Mouse (Mus musculus) cerebral cortex, adult 2 months (tissue): ENCODE data around the gene Smarcal1.

Experiments used
- WGBS: fragments of 180-500 bp; shearing (Covaris S2); methylation state at CpG from one replicate; pipeline ENCODE4 v1.1.7; 2018; 5-methylcytosine and 5-hydroxymethylcytosine counted together

The Smarcal1 gene

DNA sequence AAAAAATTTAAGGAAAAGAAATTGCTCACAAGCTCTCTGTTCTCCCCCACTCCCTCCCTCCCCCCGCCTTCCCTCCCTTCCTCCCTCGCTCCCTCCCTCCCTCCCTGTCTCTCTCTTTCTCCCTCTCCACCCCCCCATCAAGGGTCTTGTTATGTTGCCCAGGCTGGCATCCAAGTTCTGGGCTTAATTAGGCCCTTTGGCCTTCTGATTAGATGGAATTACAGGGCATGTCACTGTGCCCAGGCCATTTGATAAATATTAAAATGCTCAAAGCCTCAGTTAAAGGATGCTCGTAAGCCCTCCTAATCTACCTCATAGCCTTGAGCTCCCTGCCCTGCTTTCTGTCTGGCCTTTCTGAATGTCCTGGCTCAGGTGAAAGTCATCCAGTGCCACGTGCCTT lies 7.6 kb downstream of the Smarcal1 start:
- WGBS: 70% methylated on average over 4 of the region's 4 CpGs

DNA sequence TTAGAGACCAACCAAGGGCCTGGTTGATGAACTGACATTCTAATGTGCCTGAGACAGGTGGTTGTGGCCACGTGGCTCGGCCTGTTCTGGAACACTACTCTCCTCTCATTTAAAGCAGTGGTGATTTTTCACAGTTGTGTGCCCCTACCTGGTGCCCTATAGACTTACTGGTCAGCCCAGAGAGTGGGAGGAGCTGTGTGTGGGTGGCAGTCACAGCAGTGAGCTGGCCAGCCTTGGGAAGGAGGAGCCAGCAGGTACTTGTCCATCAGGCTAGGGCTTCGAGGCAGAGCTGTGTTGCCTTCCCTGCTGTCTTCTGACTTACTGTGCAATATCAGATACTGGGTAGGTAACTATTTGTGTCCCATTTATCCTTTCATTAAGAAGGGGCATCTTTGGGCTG lies 9.3 kb downstream of the Smarcal1 start:
- WGBS: 87% methylated on average over 3 of the region's 3 CpGs

DNA sequence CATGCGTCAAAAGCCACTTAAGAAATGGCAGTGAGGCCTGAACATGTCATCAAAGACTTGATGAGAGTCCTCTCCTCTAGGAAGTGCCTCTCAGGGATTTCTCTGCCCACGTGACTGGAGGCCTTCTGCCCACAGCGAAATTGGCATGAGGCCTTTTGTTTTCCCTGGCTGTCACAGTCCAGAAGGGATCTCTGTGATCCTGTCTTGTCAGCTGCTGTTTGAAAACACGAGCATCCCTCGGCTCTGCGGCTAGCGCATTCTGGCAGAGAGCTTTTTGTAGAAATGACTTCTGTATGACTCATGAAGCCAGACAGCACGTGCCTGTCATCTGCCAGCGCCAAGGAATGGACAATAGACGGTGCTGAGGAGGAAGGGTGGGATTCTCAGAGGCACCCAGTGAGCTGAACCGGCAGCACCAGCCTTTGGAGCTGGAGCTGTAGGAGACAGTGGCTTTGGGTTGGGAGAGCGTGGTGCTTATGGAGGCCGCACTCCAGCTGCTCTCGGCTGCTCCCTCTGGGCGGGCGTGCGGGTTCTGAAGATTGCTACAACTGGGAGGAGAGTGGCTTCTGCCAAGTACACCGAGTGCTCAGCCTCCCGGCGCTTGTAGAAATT lies 10.4 kb downstream of the Smarcal1 start:
- 28% methylated on average over 20 of the region's 20 CpGs for WGBS

DNA sequence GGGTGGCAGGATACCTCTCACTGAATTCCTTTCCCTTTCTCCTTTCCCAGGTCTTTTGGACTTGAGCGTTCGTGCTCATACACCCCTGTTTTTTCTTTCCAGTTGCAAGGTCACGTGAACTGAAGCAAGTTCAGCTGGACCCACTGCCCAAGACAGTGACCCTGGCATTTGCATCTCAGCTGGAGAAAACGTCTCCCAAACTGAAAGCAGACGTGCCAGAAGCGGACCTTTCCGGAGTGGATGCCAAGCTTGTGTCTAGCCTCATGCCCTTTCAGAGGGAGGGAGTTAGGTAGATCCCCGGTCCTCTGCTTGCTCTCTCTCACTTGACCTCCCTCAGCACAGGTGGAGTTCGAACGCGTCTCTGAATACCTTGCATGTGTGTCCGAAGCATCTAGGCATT lies 12.6 kb downstream of the Smarcal1 start:
- WGBS: 95% methylated on average over 12 of the region's 12 CpGs

DNA sequence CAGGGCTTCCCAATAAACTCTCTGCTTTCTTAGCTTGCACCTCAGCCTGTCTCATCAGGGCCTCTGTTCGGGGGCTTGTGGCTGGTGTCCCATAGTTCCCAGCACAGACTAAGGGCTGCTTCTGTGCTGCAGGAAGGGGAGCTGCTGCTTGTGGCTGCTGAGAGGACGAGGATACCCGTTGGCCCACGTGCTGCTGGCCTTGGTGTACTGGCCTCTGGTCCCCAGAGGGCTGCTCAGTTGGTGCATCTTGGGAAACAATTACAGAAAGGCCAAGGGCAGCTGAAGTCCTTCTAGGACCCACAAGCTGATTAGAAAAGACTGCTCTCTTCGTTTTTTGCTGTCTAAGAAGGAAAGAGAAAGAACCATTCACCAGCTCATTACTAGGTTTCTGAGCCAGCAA lies 13.2 kb downstream of the Smarcal1 start:
- WGBS: 66% methylated on average over 5 of the region's 5 CpGs

DNA sequence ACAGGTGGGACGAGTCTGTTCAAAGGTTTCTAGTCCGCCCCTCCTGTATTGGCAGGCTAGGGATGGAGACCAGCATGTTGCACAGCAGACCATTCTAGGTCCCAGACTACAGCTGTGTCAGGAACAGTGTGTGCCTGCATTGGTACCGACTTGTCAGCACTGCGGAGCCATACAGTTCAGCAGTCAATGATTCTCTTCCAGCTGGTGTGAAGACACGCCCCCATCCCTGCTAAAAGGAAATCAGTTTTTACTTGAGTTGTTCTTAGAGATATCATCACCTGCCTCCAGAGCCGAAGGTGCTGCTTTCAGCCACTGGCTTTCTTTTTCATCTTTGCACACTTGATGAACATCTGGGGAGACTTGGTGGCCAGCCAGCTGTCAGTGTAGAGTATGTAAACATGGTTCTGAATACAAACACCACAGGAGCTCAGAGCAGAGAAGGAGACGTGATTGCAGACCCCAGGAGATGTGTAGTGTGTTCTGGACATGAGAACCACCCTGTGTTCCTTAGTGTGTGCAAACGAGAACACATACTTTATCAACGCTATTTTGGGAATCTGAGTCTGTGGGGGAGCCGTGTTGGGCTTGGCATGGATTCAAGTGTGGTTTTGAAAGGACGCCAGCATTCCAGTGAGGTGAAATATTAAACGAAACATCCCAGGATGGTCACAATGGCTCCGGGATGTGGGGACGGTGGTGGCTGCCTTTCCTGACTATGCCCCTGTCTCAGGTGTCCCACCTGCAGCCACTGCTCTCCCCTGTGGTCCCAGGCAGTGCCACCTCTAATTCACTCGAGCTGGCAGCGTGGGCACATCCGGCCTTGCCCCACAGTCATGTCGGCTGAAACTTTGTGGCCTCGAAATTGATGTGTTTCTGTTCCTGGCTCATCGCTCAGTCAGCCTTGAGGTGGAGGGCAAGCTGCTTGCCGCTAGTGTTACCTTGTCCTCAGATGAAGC lies 16.4 kb downstream of the Smarcal1 start:
- WGBS: 62% methylated on average over 21 of the region's 21 CpGs

DNA sequence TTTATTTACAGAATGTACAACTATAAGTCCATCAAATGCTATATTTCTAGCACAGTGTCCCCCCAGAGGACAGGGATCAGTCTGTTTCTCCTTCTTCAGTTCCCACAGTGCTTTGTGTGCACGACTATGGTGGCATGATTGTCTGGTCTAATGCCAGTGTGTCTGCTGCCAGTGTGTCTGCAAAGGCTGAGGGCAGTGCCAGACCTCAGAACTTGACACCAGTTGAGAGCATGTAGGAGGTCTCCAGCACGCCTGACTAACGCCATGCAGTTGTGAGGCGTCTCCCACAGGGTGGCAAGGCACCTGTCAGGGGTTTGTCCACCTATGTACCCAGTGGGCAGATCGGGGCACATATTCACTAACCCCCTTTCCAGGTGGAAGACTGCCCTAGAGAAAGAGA lies 17.7 kb downstream of the Smarcal1 start:
- WGBS: 79% methylated on average over 5 of the region's 5 CpGs

DNA sequence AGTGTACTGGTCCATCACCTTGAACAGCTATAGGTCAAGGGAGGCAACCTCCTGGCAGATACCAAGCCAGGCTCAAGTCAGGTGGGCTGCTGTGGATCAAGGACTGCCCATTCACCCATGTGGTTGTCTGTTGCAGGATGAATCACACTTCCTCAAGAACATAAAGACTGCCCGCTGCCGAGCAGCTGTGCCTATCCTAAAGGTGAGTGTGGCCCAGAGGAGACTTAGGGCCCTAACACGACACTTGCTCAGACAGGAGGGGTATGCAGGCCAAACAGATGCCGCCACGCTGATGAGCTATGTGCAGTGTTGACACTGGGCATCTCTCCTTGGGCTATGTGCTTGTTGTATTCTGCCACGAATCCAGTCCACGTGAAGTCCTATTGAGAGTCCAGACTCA lies 18.2 kb downstream of the Smarcal1 start:
- WGBS: 86% methylated on average over 7 of the region's 7 CpGs

DNA sequence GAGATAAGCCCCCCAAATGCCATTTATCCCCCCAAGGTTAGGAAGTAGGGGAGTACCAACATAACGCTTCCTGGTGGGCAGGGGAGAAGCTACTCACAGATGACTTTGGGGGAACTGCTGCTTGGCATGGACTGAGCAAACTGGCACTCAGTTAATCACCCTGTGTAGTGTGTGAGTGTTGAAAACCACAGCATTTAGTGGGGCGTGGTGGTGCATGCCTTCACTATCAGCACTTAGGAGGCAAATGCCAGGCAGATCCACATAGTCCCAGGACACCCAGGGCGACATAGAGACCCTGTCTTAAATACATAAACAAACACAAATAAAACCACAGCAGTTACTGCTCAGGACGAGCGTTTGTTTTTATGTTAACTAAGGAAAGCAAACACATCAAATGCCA lies 19.1 kb downstream of the Smarcal1 start:
- WGBS: 86% methylated on average over 5 of the region's 5 CpGs

DNA sequence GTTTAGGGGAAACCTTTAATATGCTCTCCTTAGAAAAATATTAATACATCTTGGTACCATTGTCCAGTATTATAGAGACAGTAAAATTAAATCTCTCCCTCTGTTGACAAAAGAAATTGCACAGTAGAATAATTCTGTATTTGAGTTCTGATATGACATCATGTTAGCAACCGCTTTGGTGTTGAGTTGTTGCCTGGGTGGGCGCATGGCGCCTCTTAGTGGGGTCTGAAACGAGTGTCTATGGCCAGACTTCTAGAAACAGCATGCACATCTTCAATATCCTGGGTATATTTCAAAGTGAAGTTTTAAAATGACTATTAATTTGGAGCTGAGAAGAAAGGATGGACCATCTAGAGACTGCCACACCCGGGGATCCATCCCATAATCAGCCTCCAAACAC lies 19.8 kb downstream of the Smarcal1 start:
- WGBS: 87% methylated on average over 5 of the region's 5 CpGs

DNA sequence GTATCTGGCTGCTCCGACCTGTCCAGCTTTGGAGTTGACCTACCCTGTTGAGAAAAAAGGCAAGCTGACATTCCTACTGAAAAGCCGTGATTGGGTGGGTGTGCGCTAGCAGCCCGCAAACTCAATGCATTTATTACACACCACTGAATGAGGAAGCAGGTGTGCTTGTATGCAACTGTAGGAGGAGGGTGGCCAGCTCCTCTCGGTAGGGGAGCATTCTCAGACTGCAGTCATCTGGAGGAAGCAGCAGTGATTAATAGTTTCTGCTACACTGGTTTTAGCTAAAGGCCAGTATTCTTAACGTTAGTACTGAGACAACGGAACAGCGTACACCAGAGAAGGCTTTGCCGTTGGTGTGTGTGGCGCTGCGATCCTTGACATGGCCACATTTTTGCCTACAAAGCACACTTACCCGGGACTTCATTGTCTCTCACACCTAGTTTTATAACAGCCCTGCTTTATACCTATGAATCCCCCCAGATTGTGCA lies 23.2 kb downstream of the Smarcal1 start:
- WGBS: 78% methylated on average over 12 of the region's 12 CpGs

DNA sequence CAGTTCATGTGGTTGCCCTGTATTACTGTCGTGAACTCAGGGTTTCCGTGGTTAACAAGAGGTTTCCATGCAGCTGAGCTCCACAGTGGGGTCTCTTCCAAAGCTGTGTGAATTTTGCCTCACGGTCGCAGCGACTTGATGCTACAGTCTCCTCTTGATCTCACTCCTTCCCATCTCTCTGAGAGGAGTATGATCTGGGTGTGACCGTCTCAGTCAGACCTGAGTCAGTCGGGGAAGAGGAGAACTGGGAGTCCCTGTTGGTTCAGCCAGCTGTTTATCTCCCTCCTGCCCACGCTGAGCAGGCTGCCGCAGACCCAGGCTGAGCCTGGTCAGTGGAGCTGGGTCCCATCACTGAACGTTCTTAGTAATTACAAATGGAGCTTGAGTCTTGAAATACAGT lies 26.1 kb downstream of the Smarcal1 start:
- 86% methylated on average over 10 of the region's 10 CpGs for WGBS

DNA sequence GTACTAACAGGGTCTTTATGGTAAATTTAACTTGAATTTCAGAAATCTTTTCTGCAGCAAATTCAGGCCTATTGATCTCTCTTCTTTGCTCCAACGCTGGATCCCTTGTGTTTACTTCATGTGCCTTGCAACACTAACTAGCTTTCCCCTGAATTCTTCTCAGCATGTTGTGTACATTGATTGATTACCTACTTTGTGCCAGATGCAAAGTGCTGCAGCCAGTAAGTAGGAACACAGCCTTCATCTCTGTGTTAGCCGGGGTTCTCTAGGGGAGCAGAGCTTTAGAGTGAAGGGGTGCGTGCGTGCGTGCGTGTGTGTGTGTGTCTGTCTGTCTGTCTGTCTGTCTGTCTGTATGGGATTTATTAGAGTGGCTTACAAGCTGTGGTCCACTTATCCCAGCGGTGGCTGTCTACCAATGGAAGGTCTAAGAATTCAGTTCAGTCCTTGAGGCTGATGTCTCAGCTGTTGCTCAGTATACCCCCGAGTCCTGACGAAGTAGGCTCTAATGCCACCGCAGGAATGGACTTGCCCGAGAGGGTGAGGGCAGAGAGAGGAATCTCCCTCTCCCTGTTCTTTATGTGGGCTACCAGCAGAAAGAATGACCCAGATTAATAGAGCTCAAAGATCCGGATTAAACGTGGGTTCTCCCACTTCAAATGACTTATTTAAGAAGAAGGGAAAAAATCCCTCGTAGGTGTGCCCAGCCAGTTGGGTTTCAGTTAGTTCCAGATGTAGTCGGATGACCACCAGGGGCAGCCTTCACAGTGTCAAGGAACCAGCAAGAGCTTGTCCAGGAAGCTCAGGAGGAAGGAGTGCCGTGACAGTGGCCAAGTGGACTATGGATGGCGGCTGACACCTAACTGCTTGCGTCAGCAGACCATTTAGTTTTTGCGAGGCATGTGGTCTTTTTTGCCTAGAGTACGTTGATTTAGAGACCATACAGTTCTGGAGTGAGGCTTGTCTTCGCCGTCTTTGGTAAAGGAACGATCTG lies 27.1 kb downstream of the Smarcal1 start:
- WGBS: 91% methylated on average over 23 of the region's 23 CpGs

DNA sequence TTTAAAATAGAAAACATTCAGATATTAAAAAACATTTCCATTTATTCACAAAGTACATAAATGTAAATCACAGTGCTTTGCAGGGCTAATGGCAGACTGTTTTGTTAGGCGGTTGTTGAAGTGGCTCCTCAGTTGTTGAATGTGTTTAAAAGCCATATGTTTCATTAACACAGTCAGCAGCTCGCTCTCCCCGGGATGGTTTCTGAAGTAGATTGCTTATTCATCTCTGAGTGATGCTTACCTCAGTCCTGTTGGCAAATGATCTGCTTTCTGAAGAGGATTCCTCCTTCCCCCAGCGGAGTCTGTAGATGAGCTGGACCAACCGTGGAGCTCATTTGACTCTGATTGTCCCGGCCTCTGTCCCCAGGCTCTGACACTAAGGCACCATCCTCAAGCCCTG lies 29.1 kb downstream of the Smarcal1 start:
- WGBS: 68% methylated on average over 6 of the region's 6 CpGs

DNA sequence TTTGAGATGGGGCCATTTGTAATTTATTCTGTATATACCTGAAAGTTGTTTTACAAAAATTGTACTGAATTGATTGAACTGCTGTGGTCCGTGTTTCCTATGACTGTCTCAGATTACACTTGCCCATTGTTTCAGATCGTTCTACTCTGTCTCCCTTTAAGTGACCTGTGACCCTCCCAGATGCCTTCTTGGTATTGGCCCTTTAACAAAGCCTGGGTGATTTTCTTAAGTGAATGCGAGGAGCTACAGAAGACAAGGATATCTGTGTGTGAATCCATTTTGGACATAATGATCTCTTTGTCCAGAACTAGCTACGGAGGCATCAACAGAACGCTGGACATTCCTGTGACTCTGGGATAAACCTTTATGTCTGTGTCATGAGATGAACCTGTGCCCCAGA lies 52.2 kb downstream of the Smarcal1 start:
- 58% methylated on average over 5 of the region's 5 CpGs for WGBS

DNA sequence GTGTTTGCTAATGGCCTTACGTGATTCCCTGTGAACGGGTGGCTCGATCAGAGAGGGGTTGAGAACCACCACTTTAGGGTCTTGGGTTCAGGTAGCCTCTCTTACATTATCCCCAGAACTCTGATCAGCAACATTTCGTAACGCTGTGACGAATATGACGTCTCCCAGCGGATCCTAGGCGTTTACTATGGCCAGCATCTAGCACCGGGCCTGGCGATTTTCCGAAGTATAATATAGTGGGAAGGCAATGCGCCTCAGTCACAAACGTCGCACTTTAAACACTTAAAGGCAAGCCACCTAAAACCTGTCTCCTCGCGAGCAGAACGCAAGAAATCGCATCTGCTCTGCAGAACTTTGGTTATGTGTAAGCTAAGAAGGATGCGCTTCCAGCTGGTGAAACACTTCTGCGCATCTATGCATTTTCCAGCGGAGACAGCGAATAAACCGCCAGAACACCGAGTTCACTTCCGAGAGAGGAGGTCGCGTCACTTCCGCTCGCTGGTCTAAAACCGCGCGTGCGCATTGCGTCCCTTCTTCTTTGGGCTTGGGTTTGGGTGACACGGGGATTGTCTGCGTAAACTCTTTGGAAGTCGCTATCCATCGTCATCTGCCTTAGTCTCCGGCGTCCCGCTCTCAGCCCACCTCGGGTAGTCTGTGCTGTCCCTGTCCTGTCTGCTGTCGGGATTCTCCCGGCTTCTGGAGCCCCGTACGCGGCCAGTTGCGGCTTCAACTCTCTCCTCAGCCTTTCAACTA lies 57.8 kb downstream of the Smarcal1 start:
- 35% methylated on average over 49 of the region's 49 CpGs for WGBS

DNA sequence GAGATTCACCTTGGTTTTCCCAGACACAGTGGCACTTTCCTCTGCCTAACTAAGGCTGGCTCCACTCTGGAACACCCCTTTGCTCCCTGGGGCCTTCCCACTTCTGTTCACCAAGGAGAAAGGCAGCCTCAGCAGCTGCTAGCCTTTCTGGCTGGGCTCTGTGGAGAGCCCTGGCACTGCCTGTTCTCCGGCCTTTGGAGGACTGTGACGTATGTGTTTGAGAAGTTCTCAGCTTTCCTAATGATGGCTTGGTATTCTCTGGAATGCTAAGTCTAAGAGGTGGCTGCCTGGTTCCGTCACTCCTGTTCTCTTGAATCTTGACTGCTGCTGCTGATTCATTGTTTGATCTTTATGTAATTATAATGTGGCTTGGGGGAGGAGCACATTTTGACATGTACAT lies 90.0 kb downstream of the Smarcal1 start:
- 65% methylated on average over 3 of the region's 3 CpGs for WGBS
